ENCODE assay signal across 10 mouse cellular contexts in the genomic region with DNA sequence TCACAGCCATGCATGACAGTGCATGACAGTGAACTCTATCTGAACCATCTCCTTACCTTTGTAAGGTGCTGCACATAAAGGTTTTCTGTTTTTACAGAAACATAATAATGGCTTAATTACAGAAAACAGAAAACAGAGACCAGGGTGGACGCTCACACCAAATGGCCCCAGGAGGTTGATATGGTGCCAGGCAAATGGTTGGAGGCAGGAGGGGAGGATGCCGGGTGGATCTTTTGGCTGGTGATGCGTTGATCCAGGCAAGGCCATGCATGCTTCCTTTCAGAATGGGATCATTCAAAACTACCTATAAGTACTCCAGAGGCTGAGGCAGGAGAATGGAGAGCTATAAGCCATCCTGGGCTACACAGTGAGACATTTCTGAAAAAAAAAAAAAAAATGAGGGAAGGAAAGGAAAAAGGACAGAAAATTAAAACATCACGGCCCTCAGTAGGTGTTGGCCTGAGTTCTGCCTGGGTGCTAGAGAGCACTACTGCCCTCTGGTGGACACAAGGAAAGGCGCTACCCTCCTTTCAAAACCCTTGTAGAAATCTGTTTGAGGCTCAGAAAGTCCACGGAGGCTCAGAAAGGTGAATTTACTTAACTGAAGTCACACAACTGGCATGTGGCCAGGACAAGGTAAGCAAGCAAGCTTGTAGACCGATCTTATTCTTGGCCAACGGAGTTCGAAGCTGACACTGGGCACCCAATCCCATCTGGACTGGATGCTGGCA. TPM values are rescaled to one million over a fixed set of nuclear protein-coding genes. Genes with fewer than 3 reads are reported as not detected.
DNase-seq lines count a peak whose midpoint lies in the region; ATAC-seq and TF ChIP-seq lines count a peak whose summit lies in the region.
"Had no signal": no experiment of that assay in that cellular context is flagged by ENCODE, and none has a peak within 500 bp of the region (broad histone marks: within the 10 kb centered on the region; RNA-seq: fewer than 3 reads in every experiment).

No protein-coding gene starts in this region.

- H3K9me3 ChIP-seq in hindbrain, embryonic 10.5 days, result no peaks in the 10 kb centered on the region
- H3K9me3 ChIP-seq in hindbrain, embryonic 12.5 days (replicated peaks), result no peaks in the 10 kb centered on the region
- no peaks in the 10 kb centered on the region for H3K9me3 ChIP-seq in intestine, postnatal 0 days (ENCODE audit: control insufficient read depth)
- H3K9me3 ChIP-seq: embryonic facial prominence, embryonic 13.5 days; limb, embryonic 13.5 days had no signal

- peak; percentile 94 for TF ChIP-seq CTCF in intestine, postnatal 0 days (IDR thresholded peaks at IDR 0.05; ENCODE audit: low read depth)

- no peak overlapping the region for H3K4me2 ChIP-seq in hindbrain, embryonic 12.5 days (replicated peaks)
- no peak overlapping the region for H3K4me2 ChIP-seq in intestine, postnatal 0 days (replicated peaks; ENCODE audit: low read depth)
- H3K4me2 ChIP-seq: embryonic facial prominence, embryonic 13.5 days; limb, embryonic 13.5 days had no signal

- no peak for ATAC-seq in hindbrain, embryonic 12.5 days (ENCODE audit: low FRiP score)
- no peak for ATAC-seq in intestine, postnatal 0 days
- ATAC-seq in monocyte, adult 5-6 weeks (replicated peaks; ENCODE audit: insufficient number of reproducible peaks, low FRiP score, low TSS enrichment, poor library complexity, severe bottlenecking), result peak; percentile 80

- peaks cover 20% of the 10 kb centered on the region for H3K4me1 ChIP-seq in hindbrain, embryonic 10.5 days (replicated peaks)
- no peaks in the 10 kb centered on the region for H3K4me1 ChIP-seq in hindbrain, embryonic 12.5 days
- H3K4me1 ChIP-seq in intestine, postnatal 0 days (replicated peaks; ENCODE audit: control insufficient read depth, insufficient read depth, low read length), result no peaks in the 10 kb centered on the region

- WGBS in hindbrain, embryonic 10.5 days, result 37% methylated on average over 9 of the region's 9 CpGs
- 36% methylated on average over 9 of the region's 9 CpGs for WGBS in hindbrain, embryonic 12.5 days
- 30% methylated on average over 9 of the region's 9 CpGs for WGBS in intestine, postnatal 0 days

- H3K36me3 ChIP-seq in hindbrain, embryonic 10.5 days, result 0 out of 2 replicates have a peak, but pooled peaks cover 11% of the 10 kb centered on the region
- H3K36me3 ChIP-seq in hindbrain, embryonic 12.5 days, result no peaks in the 10 kb centered on the region
- no peaks in the 10 kb centered on the region for H3K36me3 ChIP-seq in intestine, postnatal 0 days (ENCODE audit: control insufficient read depth, insufficient read depth)
- H3K36me3 ChIP-seq: embryonic facial prominence, embryonic 13.5 days; limb, embryonic 13.5 days had no signal

- DNase-seq in hindbrain, embryonic 10.5 days (ENCODE audit: low spot score), result peak; percentile 40
- peak; percentile 52 for DNase-seq in urinary bladder, postnatal 25 days (ENCODE audit: low spot score)
- DNase-seq in urinary bladder, adult 2 months (ENCODE audit: low spot score), result no peak
- DNase-seq in cerebellum, postnatal 14 days, result peak; percentile 70 to 73
- DNase-seq in urinary bladder, postnatal 10 days (ENCODE audit: low spot score), result no peak

- H3K27ac ChIP-seq in hindbrain, embryonic 10.5 days, result no peak overlapping the region
- H3K27ac ChIP-seq in hindbrain, embryonic 12.5 days, result no peak overlapping the region
- H3K27ac ChIP-seq in intestine, postnatal 0 days (ENCODE audit: low read depth, low read length), result no peak overlapping the region
- H3K27ac ChIP-seq: embryonic facial prominence, embryonic 13.5 days; limb, embryonic 13.5 days had no signal

- H3K9ac ChIP-seq in hindbrain, embryonic 12.5 days, result no peak overlapping the region
- no peak overlapping the region for H3K9ac ChIP-seq in intestine, postnatal 0 days (ENCODE audit: low read depth, low read length)
- H3K9ac ChIP-seq: embryonic facial prominence, embryonic 13.5 days; limb, embryonic 13.5 days had no signal

- H3K27me3 ChIP-seq in hindbrain, embryonic 10.5 days (ENCODE audit: insufficient read depth, poor library complexity, severe bottlenecking), result peaks cover 26% of the 10 kb centered on the region
- 0 out of 2 replicates have a peak, but pooled peaks cover 5% of the 10 kb centered on the region for H3K27me3 ChIP-seq in hindbrain, embryonic 12.5 days
- H3K27me3 ChIP-seq in intestine, postnatal 0 days (replicated peaks; ENCODE audit: control insufficient read depth, insufficient read depth, low read length), result no peaks in the 10 kb centered on the region
- H3K27me3 ChIP-seq: limb, embryonic 13.5 days had no signal

- no peak overlapping the region for H3K4me3 ChIP-seq in hindbrain, embryonic 10.5 days
- no peak overlapping the region for H3K4me3 ChIP-seq in hindbrain, embryonic 12.5 days
- H3K4me3 ChIP-seq in intestine, postnatal 0 days (ENCODE audit: low read depth, low read length), result no peak overlapping the region
- H3K4me3 ChIP-seq: embryonic facial prominence, embryonic 13.5 days; limb, embryonic 13.5 days had no signal

RNA-seq across cellular contexts. Expression of a gene that starts 6.4 kb away (rescaled TPM):
- 5.2 and 6.5 TPM in 2 replicates for polyA plus RNA-seq in hindbrain, embryonic 10.5 days (2016; fragmentation: Nextera tagmentation; extraction: Ambion mirVana)
- 11.6 and 11.8 TPM in 2 replicates for polyA plus RNA-seq in hindbrain, embryonic 12.5 days (2016; fragmentation: Nextera tagmentation; extraction: Ambion mirVana)
- polyA plus RNA-seq in urinary bladder, adult 2 months (2012; rRNA removed), result 11.7 and 11.8 TPM in 2 replicates
- 0.95 and 1.1 TPM in 2 replicates for polyA plus RNA-seq in intestine, postnatal 0 days (2015; fragmentation: Nextera tagmentation; extraction: Ambion mirVana)
- total RNA-seq in monocyte, adult 5-6 weeks (2017), result not detected in 3 replicates

RNA-seq across cellular contexts. Expression of a gene that starts 27.5 kb away (rescaled TPM):
- 9.0 and 9.4 TPM in 2 replicates for polyA plus RNA-seq in hindbrain, embryonic 10.5 days (2016; fragmentation: Nextera tagmentation; extraction: Ambion mirVana)
- polyA plus RNA-seq in hindbrain, embryonic 12.5 days (2016; fragmentation: Nextera tagmentation; extraction: Ambion mirVana), result 7.0 and 7.9 TPM in 2 replicates
- 0.50 TPM in 2 replicates for polyA plus RNA-seq in urinary bladder, adult 2 months (2012; rRNA removed)
- 4.1 and 4.2 TPM in 2 replicates for polyA plus RNA-seq in intestine, postnatal 0 days (2015; fragmentation: Nextera tagmentation; extraction: Ambion mirVana)
- 18.1 to 19.7 TPM (median 18.4 TPM) in 3 replicates for total RNA-seq in monocyte, adult 5-6 weeks (2017)

RNA-seq across cellular contexts. Expression of a gene that starts 47.8 kb away (rescaled TPM):
- 1.3 and 2.2 TPM in 2 replicates for polyA plus RNA-seq in hindbrain, embryonic 10.5 days (2016; fragmentation: Nextera tagmentation; extraction: Ambion mirVana)
- polyA plus RNA-seq in hindbrain, embryonic 12.5 days (2016; fragmentation: Nextera tagmentation; extraction: Ambion mirVana), result 5.0 and 7.2 TPM in 2 replicates
- 42.6 and 65.1 TPM in 2 replicates for polyA plus RNA-seq in urinary bladder, adult 2 months (2012; rRNA removed)
- polyA plus RNA-seq in intestine, postnatal 0 days (2015; fragmentation: Nextera tagmentation; extraction: Ambion mirVana), result 23.6 and 25.0 TPM in 2 replicates
- total RNA-seq in monocyte, adult 5-6 weeks (2017), result 20.6 to 37.7 TPM (median 29.0 TPM) in 3 replicates

RNA-seq across cellular contexts. Expression of a gene that starts 56.4 kb away (rescaled TPM):
- polyA plus RNA-seq in hindbrain, embryonic 10.5 days (2016; fragmentation: Nextera tagmentation; extraction: Ambion mirVana), result 576 and 684 TPM in 2 replicates
- 372 and 426 TPM in 2 replicates for polyA plus RNA-seq in hindbrain, embryonic 12.5 days (2016; fragmentation: Nextera tagmentation; extraction: Ambion mirVana)
- polyA plus RNA-seq in urinary bladder, adult 2 months (2012; rRNA removed), result 272 and 386 TPM in 2 replicates
- polyA plus RNA-seq in intestine, postnatal 0 days (2015; fragmentation: Nextera tagmentation; extraction: Ambion mirVana), result 106 and 118 TPM in 2 replicates
- 4.9 to 16.7 TPM (median 8.5 TPM) in 3 replicates for total RNA-seq in monocyte, adult 5-6 weeks (2017)

Comparison
In these comparisons a context has a peak if more than half of its experiments do, and no peak if none do; other contexts are left out.
1. DNase-seq: peak in hindbrain, embryonic 10.5 days (single experiment), urinary bladder, postnatal 25 days (single experiment) and cerebellum, postnatal 14 days (2 of 2); none in urinary bladder, adult 2 months (single experiment) and urinary bladder, postnatal 10 days (single experiment).